Mouse (Mus musculus) v-Abl transformed pro-B cells (cell line): ENCODE measurements around the gene Adgrl3.

ENCODE experiments used
- in situ Hi-C, 2 experiments: fragments of 400-800 bp; cut with MboI; formaldehyde crosslinking; loops; one replicate each; pipeline ENCODE4 v1.15.1; 2025; ENCODE audit not compliant: unreplicated experiment in 2 of 2

Gene Adgrl3

DNA sequence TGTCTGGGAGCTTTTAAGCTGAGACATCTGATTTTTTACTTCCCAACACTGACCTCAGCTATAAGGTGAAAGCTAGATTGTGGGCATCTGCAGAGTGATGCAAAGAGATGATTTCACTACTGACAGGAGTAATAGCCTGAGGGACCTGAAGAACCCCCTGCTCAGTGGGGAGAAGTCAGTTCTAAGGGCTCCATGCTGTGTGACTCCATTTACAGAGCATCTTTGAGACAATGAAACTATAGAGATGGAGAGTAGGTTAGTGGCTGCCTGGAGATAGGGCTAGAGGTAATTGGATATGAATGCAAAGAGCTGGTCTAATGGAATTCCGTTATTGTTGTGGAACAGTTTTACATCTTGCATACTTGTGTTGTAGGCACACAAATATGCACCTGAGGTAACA is 603.9 kb downstream of the Adgrl3 start:
- in situ Hi-C loops = no loop called here

DNA sequence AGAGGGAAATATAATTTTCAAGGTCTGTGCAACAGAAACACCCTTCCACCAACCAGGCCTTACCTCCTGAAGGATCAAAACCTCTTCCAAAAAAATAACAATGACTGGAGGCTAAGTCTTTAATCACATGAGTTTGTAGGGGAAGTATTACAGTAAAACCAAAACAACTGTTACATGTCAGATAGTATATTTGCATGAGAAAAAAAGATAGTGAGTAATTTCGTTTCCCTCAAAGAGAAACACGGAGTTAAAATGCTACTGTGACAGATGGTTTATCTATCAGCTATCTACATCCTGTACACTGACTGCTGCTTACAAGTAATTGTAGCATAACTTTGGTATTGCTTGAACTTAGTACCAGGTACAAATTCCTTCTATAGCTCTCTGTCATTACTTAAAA is 616.2 kb downstream of the Adgrl3 start:
- in situ Hi-C loops = no loop called here

DNA sequence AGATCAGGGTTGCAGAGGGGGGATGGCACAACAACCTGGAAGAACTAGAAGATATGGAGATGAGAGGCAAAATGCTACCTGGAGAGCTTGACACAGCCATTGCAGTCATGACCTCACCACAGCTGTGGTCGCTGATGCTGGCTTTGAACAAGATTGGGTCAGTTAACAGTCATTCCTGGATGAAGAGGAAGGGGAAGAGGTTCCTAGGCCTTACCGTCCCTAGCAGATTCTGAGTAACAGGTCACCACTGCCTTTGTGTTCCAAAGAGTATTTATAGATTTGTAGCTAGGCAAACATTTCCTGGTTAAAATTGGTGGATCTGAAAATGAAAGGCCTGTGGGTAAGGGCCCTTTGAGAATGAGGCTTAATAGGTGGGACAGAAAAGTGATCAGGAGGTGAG is 618.5 kb downstream of the Adgrl3 start:
- in situ Hi-C loops = no loop called here

DNA sequence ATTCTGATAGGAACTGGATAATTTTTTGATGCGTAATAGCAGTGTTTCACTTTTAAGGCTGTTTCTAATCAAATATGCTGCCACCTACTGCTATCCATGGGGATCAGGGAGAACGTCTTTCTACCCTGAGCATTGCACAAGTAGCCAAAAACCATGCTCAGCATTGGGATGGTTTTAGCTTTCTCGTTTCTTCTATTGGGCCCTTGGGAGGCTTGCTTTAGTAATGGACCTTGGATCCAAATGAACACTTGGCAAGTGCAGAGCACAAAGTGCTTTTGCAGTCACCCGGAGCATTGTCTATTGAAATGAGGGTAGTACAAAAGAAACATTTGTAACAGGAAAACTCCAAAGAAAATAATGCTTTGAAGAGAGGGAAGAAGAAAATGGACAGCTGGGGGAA is 620.2 kb downstream of the Adgrl3 start:
- in situ Hi-C loops = no loop called here

DNA sequence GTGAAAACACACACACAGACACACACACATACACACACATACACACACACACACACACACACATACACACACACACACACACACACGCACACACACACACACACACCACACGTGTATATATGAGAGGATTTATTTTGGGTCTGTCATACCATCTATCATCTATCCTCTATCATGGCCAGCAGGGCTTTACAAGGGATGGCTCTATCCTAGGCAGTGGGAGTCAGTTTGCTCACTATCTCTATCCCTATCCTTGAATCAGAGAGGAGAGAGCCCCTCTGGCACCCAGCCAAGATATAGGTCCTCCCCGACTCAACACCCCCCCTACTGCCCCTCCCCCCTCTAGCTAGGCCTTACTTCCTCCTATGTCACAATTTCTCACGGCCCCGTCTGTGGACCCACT is 625.6 kb downstream of the Adgrl3 start:
- in situ Hi-C loops = no loop called here

DNA sequence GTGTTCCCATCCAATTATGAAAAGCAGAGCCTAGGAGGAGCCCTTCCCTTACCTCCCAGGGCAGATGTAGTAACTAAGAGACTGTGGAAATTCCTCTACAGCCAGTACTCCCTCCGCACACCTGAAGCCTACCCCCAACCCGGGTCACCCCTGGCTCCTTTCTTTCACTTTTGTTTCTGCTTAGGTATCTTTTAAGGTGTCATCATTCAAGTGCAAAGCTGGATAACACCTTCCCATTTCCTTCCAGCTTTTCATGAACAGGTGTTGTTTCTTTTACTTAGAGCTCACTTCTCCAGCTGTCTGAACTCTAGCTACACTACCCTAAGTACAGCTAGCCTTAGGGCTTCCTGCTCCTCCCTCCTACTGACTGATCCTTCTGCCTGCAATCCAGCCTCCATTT is 634.0 kb downstream of the Adgrl3 start:
- in situ Hi-C loops = no loop called here

DNA sequence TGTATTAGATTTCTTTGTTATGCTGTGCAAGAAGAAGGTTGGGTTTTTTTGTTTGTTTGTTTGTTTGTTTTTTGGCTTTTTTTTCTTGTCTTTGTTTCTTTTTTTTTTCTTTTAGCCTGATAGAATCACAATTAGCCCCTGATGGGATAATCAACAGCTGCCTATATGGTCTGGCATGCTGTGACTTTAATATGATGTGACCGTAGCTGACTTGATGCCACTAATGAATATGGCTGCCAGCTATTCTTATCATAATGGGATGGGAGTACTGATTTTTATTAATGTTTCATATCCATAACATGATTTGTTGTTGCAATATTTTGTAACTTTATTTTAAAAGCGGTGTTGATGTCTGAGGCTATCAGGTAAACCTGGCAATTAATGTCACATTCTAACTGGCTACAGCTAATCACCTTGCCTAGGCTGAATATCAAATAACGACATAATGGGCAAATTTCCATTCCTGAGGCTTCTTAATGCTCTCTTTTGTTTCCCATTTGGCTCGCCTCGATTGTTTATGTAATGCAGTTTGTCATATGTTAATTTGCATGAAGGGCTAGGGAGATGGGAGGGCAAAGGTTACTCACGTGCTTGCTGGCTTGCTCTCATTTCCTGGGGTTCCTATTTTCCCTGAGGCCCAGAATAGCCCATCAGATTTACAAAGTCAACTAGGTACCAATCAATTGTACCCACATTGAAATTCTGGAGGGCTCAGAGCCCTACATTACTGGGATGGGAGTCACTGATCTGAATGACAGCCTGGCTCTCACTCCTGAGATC is 641.9 kb downstream of the Adgrl3 start:
- in situ Hi-C loops = no loop called here

DNA sequence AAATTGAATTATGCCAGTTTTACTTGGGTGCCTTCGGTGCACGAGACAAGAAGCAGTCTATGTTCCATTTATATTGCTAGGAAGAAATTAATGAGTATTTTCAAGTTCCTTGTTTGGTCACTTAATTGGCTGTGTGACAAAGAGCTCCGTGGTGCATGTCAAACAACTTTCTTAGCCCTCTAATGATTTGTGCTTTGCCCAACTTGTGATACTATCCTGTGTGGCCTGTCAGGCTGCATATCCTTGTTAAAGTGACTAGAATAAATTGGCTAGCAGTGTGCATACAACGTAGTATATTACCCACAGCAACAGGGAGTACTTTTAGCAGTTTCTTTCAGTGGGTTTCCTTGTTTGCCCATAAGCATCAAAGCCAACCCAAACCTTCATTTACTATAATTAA is 651.1 kb downstream of the Adgrl3 start:
- in situ Hi-C loops = no loop called here

DNA sequence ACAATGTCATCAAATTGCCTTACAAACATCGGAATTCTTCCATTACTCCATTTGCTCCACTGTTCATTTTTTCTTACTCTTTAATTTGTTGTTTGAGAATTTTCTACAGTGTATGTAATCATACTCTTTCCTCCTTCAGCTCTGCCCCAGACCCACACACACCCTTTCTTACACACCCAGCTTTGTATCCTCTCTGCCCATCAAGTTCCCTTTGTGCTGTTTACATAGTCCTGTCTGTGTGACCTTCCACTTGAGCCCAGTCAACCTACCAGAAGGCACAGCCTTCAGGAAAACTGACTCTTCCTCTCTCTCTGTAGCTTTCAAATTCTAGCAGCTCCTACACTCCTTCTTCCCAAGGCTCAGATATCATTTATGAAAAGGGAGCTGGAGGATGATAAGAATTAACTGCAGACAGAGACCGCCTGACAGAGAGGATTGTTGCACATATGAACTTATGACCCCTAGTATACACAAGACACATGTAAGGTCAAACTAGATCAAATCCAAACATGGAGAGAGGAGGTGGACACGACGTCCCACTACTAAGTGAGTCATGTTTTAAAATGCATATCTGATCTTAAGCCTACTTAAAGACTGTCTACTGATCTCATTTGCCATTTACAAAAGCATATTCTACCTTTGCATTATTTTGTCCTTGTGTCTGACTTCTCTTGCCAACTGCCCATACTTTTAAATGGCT is 654.5 kb downstream of the Adgrl3 start:
- in situ Hi-C loops = no loop called here

DNA sequence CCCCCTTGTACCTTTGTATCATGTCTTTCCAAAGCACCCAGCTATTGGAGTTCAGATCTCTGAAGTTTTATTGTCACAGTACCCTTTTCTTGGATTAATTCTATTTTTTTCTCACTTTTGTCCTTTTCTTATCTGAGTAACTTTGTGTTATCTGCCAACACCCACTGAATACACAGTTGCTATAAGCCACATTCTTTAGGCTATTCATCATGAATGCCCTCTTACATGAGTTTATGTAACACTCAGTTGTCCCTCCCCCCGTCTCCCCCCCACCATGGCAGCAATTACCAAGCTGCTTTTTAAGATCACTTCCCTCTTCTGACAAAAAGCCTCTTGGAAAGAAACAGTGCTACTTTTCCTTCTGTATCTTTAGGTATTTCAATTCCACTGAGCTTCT is 655.0 kb downstream of the Adgrl3 start:
- in situ Hi-C loops = no loop called here

DNA sequence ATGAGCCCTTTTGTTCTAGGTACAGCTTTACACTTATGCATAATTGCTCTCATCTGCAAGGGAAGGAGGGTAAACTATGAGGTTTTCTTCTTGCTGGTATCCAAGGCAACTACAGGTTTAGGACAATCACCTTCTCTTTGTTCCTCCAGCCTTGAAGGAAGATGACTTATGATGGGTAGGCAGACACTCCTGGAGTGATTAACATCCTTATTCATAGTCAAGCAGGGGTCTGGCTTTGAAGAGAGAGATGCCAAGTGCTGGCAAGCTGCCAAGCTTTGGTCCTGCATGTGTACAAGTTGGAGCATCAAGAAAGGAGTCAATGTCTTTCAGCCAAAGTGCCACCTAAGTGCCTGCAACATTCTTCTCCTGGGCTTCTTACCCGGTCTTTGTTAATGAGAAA is 657.0 kb downstream of the Adgrl3 start:
- in situ Hi-C loops = no loop called here

DNA sequence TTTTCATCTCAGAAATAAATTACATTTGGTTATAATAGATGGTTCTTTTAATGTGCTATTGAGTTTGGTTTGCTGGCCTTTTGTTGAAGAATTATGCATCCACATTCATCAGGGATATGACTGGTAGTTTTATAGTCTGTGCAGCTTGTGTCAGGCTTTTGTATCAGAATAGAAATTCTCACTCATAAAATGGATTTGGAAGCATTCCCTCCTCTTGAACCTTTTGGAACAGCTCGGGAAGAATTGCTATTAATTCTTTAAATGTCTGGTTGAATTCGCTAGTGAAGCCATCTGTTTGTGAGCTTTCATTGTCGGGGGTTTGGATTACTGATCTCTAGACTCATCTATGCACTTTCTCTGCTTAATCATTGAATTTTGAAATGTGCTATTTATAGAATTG is 666.3 kb downstream of the Adgrl3 start:
- in situ Hi-C loops = no loop called here

DNA sequence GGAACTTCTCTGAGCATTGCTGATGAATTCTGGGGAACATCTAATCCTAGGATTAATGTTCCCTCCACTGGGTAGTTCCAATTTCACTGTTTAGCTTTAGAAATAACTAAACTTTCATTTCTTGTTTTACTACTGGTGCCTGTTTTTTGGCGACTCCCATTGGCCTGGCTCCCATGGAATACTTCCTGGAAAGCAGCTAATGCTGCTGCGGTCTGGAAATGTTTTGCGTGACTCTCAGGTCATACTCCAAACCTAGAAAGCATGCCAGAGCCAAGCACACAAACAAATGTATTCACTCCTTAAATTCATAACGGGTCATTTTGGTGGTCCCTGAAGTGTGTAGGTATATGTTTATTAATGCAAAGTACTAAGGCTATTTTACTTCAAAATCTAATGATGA is 666.9 kb downstream of the Adgrl3 start:
- in situ Hi-C loops = no loop called here

DNA sequence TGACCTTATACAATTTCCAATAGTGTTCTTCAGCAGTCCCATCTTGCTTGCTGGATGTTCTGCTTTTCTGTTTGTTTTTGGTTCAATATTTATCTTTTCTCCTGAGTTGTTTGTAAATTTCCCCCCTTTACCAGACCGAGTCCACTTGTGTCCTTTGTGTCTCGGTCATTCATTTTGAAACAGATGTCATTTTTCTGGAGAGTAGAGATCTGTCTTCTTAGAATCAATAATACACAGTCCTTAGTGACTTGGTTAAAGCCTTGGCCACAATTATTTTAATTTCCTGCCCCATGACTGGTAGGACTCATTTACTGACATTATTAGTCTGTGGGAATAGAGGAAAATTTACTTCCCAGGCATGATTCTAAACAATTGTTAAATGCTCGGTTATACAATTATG is 709.7 kb downstream of the Adgrl3 start:
- in situ Hi-C loops = no loop called here

DNA sequence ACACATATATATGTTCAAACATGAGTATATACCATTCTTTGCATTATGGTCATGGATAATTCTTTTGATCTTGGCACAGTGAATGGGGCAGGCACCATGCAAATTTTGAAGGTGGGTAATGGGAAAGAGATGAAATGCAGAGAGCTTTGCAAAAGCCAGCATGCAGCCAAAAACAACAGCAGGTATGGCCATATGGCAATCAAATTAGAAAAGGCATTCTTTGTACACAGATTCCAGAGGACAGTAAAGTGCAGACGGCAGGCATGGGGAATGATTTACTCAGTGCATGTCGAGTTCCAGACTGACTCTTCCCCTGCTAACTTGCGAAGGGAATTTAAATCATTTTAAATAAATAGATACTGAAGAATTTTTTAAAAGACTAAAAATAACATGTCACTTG is 716.1 kb downstream of the Adgrl3 start:
- in situ Hi-C loops = no loop called here

DNA sequence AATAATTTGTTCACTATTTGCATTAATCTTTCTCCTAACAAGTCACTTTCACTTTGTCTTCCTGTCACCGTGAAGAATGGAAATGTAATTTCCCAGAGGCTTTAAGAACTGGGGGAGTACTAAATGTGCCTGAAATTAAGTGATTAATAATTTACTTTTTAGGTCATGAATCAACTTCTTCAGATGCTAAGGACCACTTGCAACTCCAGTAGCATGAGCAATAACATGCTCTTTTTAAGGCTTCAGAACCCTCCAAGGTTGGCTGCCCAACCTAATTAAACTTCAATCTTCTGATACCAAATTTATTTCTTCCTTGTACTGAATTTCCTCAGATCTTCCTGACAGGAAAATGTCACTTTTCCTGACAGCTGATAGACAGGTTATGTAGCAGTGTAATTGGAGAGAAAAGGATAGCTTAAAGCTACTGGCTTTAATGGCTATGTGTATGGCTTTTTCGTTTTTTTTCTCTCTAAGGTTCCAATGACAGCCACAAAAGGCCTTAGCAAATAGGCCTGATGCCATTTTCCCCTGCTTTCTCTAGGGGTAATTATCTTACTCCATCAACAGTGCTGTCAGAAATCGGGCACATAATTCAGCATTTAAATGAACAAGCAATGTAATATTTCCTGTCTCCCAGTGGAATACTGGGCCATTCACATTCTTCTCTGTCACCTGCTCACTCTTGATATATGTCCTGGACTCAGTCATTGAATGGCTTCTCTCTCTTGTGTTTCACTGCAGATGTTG is 718.5 kb downstream of the Adgrl3 start:
- in situ Hi-C loops = no loop called here

DNA sequence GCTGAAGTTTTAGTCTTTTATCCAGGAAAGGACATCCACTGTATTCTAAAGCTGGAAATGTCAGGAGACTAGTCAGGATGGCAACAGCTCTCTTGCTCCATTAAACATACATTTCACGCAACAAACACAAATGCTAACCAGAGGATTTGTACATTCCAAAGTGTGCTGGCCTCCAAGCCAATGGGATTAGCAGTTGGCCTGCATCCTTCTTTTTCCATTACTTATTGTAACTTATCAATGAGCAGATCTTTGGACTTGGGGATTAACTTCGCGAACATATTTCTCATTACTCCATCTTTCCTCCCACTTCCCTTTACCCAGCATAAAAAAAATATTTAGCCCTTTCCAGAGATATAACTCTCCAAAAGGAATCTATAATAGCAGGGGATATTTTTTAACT is 732.5 kb downstream of the Adgrl3 start:
- in situ Hi-C loops = no loop called here

DNA sequence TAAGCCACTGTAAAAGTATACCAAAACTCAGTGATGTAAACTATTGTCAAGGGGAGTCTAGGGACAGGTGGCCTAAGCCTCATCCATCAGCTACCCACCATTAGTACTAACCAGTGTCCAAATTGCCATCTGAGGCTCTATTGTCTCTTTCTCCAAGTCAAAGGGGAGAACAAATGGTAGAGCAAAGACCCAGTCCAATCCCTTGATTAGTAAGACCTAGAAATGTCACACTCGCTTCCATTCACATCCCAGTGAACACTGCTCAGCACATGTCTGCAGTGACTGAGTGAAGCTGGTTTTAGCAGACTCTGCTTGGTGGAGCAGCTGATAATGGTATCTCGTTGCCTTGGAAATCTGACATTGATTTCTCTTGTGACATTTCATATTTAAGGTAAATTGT is 735.8 kb downstream of the Adgrl3 start:
- in situ Hi-C loops = no loop called here

DNA sequence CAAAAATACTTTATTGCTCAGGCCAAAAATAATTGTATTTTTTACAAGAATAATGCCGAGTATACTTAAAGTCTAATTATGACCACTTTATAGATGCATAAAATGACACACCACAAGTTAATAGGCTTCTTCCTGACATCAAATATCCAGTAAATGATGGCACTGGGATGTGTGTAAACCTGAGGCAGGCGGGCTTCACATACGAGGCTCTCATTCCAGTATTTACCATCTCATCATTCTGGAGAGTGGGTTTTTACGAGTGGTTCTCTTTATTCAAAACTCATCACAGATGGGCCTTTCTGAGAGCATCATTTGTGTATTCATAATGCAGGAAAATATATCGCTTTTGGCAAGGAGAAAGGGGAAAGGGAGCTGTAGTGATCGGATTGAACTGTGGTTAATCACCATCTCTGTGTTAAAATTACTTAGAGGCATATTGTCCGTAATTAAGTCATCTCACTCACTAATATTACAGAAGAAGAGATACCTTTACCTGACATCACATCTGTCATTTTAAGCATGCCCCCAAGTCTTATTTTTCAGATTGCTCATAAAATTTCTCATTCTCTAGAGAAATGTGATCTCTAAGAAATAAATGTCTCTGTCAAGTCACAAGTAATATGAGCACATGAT is 737.3 kb downstream of the Adgrl3 start:
- in situ Hi-C loops = no loop called here

DNA sequence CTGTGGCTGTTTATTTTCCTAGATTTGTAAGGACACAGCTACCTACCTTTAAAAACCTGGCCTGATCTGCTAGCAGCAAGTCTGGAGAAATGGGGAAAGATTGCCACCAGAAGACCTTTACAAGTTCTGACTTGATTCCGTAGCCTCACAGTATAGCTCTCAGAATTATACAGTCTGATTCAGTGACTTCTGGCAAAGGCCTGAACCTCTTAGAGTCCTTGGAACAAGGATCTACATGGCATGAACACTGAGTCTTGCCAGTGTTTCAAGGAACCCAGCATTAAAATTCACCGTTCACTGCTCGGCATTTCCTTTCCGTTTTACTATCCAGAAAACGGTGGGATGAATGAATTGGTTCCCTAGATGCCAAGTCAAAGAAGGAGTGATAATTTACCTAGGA is 756.3 kb downstream of the Adgrl3 start:
- in situ Hi-C loops = no loop called here

DNA sequence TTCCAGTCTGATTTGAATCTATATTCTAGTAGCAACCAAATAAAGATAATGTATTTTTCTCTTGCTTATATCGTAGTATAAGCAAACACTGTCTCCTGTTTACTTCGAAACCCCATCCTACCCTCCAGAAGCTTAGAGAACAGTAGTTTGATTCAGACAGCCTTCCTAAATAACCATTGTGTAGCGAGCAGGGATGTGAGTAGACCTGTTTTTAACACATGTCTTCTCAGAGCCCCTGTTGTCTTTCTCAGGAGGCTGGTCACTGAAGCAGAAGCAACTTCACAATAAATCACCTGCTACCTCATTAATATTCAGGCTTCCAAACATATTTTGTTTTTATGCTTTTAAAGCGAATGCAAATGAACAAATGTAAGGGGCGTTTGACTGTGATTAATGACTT is 756.8 kb downstream of the Adgrl3 start:
- in situ Hi-C loops = no loop called here
